In the genomic region with DNA sequence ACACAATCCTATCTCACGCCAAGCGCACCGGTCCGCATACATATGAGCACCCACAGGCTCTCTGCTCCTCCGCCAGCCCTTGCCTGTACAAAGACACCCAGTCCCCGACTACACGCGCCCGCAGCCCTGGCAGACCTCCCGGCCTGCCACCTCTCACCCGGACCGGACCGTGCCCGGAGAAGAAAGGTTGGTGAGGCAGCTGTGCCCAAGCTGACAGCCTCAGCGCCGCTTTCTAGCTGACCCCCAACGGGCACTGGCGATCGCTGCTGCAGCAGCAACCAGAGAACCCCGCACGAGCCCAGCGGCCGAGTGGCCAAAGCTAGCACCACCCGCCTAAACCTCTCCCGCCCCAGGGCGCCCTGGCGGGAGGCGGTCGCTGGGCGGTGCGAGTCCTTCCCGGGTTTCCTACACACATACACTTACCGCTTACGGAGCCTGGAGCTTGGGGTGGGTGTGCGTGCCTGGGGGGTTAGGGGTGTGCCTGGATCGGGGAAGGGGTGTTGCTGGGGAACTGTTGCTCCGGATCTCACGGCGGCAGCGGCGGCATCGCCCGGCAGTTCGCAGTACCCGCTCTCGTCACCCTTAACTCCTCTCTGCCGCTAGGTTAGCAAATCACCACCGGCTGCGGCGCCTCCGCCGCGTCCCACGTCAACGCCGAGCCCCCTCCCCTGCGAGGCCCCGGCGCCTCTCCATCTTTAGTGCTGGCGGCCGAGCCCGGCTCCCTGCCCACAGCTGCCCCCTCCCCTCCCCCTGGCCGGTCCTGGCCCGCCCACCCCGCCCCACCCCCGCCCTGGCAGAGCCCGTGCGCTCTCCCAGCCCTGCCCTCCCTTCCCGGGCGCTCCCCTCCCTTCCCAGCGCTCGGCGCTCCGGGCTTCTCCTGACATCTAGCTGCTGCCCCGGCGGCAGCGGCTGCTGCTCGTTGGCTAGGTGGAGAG, we compare ENCODE assay signal across 8 mouse cellular contexts. TPM values are rescaled to one million over a fixed set of nuclear protein-coding genes. Genes with fewer than 3 reads are reported as not detected.
A peak's percentile ranks its signal among the peaks of the same experiment; 100 is the strongest.
DNase-seq lines count a peak whose midpoint lies in the region; ATAC-seq lines count a peak whose summit lies in the region.

A gene (minus strand): TSS at position 592 of the 935 bp plus-strand sequence.

- H3K9me3 ChIP-seq in hindbrain, embryonic 13.5 days = no peaks in the 10 kb centered on the region

- H3K4me1 ChIP-seq in hindbrain, embryonic 13.5 days (replicated peaks) = peaks cover 51% of the 10 kb centered on the region

- H3K36me3 ChIP-seq in hindbrain, embryonic 13.5 days = peaks cover 6% of the 10 kb centered on the region

- H3K4me2 ChIP-seq in hindbrain, embryonic 13.5 days = peak within 1 kb of the TSS; percentile 100

- WGBS in hindbrain, embryonic 13.5 days = under 1% methylated on average over 60 of the region's 78 CpGs

- H3K27ac ChIP-seq in hindbrain, embryonic 13.5 days = peak within 1 kb of the TSS; percentile 69

- DNase-seq in adrenal gland, adult (ENCODE audit: inconsistent age in 2 of 2, low spot score in 1 of 2) = peak; percentile 89 to 96
- peak; percentile 52 to 53 for DNase-seq in cerebellum, postnatal 36 days
- DNase-seq in gastrocnemius, adult 18-20 months (ENCODE audit: low spot score) = peak; percentile 93
- peak; percentile 76 to 86 for DNase-seq in left cerebral cortex, adult 18-20 months (ENCODE audit: low spot score in 2 of 2)
- peak; percentile 90 for DNase-seq in lung, postnatal 25 days (ENCODE audit: low spot score)
- DNase-seq in retina, embryonic 14.5 days (ENCODE audit: low spot score) = peak; percentile 92
- DNase-seq in urinary bladder, postnatal 36 days (ENCODE audit: low spot score in 2 of 2) = peak; percentile 66 to 87

- peak within 1 kb of the TSS; percentile 79 for H3K9ac ChIP-seq in hindbrain, embryonic 13.5 days

- peak within 1 kb of the TSS; percentile 67 for H3K4me3 ChIP-seq in hindbrain, embryonic 13.5 days

- H3K27me3 ChIP-seq in hindbrain, embryonic 13.5 days = peaks cover 46% of the 10 kb centered on the region

- peak; percentile 87 for ATAC-seq in hindbrain, embryonic 13.5 days (ENCODE audit: low FRiP score)

RNA-seq across cellular contexts. Expression of the gene that starts here (rescaled TPM):
- total RNA-seq in gastrocnemius, adult 18-20 months (2021) = 100 to 1,000 TPM; 108 to 116 TPM
- polyA plus RNA-seq in hindbrain, embryonic 13.5 days (2015; fragmentation: Nextera tagmentation; extraction: Ambion mirVana) = 6.3 TPM in 2 replicates
- 10 to 100 TPM; 63.6 to 86.3 TPM for total RNA-seq in left cerebral cortex, adult 18-20 months (2021)

Comparison
In these comparisons a context has a peak if more than half of its experiments do, and no peak if none do; other contexts are left out.
1. Peak in every context shown above with its lines: DNase-seq, ATAC-seq, H3K4me3 ChIP-seq and H3K27ac ChIP-seq.